Mouse (Mus musculus): Measurements from ENCODE around the gene Fbxw8. TPM values are rescaled to one million over a fixed set of nuclear protein-coding genes. Genes with fewer than 3 reads are reported as not detected.

Fbxw8 gene
- polyA plus RNA-seq, 1 experiment from 2014 or later, result 27.7 TPM

DNA sequence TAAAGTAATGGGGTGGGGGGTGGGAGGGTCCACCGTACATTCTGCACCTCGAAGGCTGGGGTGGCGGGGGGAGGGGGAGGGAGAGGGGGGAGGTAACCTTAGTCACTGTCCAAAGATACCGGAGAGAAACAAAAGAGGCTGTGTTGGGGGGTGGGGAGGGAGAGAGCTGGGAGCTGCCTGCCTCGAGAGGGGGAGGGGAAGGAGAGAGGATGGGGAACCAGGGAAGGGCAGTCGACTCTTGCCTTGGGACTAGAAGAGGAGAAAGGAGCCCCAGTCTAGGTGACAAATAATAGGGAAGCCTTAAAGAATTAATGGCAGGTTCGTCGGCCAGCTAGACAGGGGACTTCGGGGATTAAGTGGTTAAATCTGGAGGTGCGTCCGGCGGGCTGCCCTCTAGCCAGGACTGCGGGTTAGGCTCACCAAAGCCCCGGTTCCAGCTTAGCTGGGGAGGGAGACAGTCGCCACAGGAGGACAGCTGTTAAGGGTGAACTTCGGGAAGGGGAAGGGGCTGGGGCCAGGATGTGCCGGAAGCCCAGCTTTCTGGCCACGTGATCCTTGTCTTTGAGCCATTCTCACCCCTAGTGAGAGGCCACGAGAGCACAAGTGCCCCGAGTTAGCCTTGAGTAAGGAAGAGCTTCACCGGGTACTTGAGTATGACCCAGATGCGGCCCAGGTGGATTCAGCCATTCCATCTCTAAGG lies 19.2 kb upstream of the Fbxw8 start:
- 0 out of 2 replicates have a peak, but pooled peaks cover 4% of the 10 kb centered on the region for H3K9me3 ChIP-seq (replicated peaks)
- no peak overlapping the region for H3K9ac ChIP-seq
- H3K4me1 ChIP-seq, result peaks cover 31% of the 10 kb centered on the region
- ATAC-seq (ENCODE audit: insufficient number of reproducible peaks, low FRiP score, low TSS enrichment, low read depth), result no peak
- H3K4me2 ChIP-seq (replicated peaks), result peak overlapping the region; percentile 38
- H3K27ac ChIP-seq (replicated peaks), result no peak overlapping the region
- peak overlapping the region; percentile 20; the same call in 1 of the 2 replicates for H3K4me3 ChIP-seq (replicated peaks)
- H3K27me3 ChIP-seq, result peaks cover 57% of the 10 kb centered on the region
- H3K36me3 ChIP-seq, result no peaks in the 10 kb centered on the region
- WGBS, result 1% methylated on average over 21 of the region's 22 CpGs

DNA sequence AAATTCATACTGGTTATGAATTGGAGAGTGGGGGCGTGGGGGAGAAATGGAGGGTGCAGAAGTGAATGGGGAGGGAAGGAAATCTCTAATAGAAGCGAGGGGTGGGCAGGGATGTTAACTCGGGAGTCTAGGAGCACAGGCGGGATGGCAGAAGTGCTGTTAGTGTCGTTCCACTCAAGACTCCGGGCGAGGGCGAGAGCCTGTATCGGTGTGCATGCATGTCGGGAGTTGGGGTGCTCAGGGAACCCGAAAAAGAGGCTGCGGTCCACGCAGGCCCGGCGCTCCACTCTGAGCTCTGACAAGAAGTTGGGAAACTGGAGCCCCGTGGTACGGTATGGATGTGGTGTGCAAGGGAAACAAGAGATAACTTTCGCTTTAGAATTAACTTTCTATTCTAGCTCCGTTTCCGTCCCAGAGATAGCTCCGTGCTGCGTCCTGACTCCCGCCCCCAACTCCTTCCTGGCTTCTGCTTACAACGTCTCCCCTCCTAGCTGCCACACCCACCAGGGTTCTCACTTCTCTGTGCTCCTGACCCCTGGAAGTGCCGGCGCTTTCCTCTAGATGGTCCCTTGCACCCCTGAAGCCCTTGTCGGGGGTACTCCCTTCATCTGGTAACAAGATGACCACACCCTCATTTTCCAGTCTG lies 16.9 kb upstream of the Fbxw8 start:
- 0 out of 2 replicates have a peak, but pooled peaks cover 4% of the 10 kb centered on the region for H3K9me3 ChIP-seq (replicated peaks)
- peak overlapping the region; percentile 40 for H3K4me3 ChIP-seq (replicated peaks)
- ATAC-seq (ENCODE audit: insufficient number of reproducible peaks, low FRiP score, low TSS enrichment, low read depth), result no peak
- H3K4me2 ChIP-seq (replicated peaks), result peak overlapping the region; percentile 69
- H3K4me1 ChIP-seq, result peaks cover 36% of the 10 kb centered on the region
- H3K27me3 ChIP-seq, result peaks cover 79% of the 10 kb centered on the region
- H3K27ac ChIP-seq (replicated peaks), result no peak overlapping the region
- H3K9ac ChIP-seq, result no peak overlapping the region
- WGBS, result under 1% methylated on average over 27 of the region's 27 CpGs
- H3K36me3 ChIP-seq, result no peaks in the 10 kb centered on the region

DNA sequence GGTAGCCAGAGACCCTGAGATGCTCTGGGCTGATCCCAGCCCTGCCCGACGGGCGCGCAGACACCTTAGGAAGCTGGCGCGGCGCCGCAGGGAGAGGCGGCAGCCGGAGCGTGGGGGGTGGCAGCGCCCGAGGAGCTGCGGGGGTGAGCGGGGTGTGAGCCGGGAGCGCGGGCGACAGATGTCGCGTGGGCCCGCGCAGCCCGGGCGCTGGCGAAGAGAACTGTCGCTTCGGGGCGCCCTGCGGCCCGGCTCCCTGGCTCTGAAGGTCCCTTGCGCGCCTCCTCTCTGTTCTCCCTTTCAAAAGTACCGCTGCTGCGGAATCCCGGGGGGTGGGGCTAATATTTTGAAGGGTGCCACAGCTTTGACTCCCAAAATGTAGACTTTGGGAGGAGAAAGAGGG lies 16.4 kb upstream of the Fbxw8 start:
- H3K4me3 ChIP-seq (replicated peaks), result peak overlapping the region; percentile 40
- peaks cover 36% of the 10 kb centered on the region for H3K4me1 ChIP-seq
- under 1% methylated on average over 36 of the region's 36 CpGs for WGBS
- H3K27ac ChIP-seq (replicated peaks), result no peak overlapping the region
- H3K27me3 ChIP-seq, result peaks cover 80% of the 10 kb centered on the region
- H3K9me3 ChIP-seq (replicated peaks), result 0 out of 2 replicates have a peak, but pooled peaks cover 4% of the 10 kb centered on the region
- ATAC-seq (ENCODE audit: insufficient number of reproducible peaks, low FRiP score, low TSS enrichment, low read depth), result no peak
- no peak overlapping the region for H3K9ac ChIP-seq
- peak overlapping the region; percentile 69 for H3K4me2 ChIP-seq (replicated peaks)
- no peaks in the 10 kb centered on the region for H3K36me3 ChIP-seq

DNA sequence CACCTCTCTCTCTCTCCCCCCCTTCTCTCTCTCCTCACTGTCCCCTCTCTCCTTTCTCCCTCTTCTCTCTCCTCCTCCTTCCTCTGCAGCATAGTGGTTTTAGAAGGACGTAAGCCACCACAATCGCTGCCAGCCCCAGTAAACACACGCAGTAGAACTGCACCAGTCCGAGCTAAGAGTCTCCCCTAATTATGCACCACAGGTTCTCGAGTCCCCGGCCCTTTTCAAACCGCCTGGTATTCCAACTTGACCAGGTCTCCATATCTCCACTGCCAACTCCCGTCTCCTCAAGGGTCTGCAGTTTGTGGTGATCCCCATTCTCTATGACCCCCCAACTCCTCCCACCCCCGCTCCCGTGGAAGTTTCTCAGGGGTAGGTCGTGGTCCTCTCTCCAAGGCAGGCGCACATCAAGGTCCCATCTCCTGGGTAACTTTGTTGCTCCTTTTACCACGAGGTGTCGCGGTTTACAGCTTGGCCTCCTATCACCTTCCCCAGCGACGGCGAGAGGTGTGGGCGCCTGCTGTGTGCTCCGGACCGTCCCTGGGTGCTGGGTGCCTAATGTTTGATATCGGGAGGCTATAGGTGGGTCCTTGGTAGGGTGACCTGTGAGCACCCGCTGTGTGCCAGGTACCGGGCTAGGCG lies 15.7 kb upstream of the Fbxw8 start:
- no peak overlapping the region for H3K9ac ChIP-seq
- under 1% methylated on average over 25 of the region's 25 CpGs for WGBS
- peak overlapping the region; percentile 69 for H3K4me2 ChIP-seq (replicated peaks)

DNA sequence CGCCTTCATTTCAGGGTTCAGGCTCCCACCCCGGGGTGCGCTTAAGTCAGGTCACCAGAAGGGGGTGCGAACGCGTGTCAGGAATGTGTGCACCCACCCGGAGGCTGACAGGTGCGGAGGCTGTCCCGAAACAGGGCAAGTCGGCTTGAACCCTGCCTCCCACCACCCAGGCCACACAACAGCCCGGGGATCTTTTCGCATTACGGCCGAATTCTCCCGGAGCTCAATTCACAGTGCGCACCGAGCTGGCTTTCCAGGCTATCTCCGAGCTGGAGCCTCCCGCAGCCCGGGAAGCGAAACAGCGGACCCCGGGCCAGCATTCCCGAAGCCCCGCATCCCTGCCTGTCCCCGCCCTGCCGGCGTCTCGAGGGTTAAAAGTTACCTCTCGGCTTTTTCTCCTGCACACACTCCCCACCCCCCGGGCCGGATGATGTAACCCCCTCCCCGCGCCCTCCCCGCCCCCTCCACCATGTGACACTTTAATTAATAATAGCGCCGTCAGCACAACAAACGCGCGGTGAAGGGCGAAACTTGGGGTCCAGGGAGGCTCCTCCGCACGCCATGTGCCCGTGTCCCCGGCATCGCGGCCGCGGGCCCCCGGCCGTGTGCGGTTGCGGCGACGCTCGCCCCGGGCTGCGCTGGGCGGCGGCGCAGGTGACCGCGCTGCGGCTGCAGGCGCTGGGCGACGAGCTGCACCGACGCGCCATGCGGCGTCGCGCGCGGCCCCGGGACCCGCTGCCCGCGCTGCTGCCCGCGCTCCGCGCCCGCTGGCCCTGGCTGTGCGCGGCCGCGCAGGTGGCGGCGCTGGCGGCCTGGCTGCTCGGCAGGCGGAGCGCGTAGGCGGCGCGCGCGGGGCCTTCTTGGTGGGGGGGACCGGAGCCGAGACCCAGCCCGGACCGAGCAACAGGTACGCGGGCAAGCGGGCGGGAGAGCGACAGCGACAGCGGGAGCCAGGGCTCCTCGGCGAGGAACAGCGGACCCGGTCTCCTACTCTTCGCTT lies 14.3 kb upstream of the Fbxw8 start:
- Histone ChIP-seq H3K9ac (peak overlapping the region; percentile 28), H3K36me3 (no peaks in the 10 kb centered on the region), H3K4me1 (peaks cover 34% of the 10 kb centered on the region), H3K4me3 (replicated peaks) (peak overlapping the region; percentile 50), H3K9me3 (replicated peaks) (no peaks in the 10 kb centered on the region), H3K27me3 (peaks cover 88% of the 10 kb centered on the region), H3K4me2 (replicated peaks) (peak overlapping the region; percentile 100), H3K27ac (replicated peaks) (no peak overlapping the region)
- WGBS, result under 1% methylated on average over 107 of the region's 117 CpGs
- no peak; the same call in 1 of the 2 replicates for ATAC-seq (ENCODE audit: insufficient number of reproducible peaks, low FRiP score, low TSS enrichment, low read depth)

More for the DNA sequence above, 15.7 kb upstream of the Fbxw8 start:
- Histone ChIP-seq H3K27me3 (peaks cover 85% of the 10 kb centered on the region), H3K4me3 (replicated peaks) (peak overlapping the region; percentile 40), H3K9me3 (replicated peaks) (0 out of 2 replicates have a peak, but pooled peaks cover 4% of the 10 kb centered on the region), H3K36me3 (no peaks in the 10 kb centered on the region), H3K4me1 (peaks cover 36% of the 10 kb centered on the region), H3K27ac (replicated peaks) (no peak overlapping the region)
- no peak for ATAC-seq (ENCODE audit: insufficient number of reproducible peaks, low FRiP score, low TSS enrichment, low read depth)

DNA sequence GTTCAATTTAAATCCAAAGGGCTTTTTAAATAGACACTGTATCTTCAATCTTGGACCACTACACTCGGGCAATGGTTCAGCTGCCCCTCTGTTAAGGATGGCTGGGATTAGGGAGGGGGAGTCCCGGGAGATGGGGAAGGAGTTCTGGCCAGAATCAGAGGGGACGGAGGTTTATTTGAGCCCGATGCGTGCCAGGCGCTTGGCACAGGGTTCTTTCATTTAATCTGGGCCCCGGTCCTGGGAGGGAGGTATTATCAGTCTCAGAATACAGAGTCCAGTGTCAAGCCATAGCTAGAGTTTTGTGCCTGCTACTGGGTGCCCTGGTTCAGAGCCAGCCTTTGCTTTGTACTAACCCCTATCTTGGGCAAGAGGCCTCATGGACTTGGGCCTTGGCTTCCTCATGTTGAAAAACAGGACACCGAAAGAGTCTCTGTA lies 12.3 kb upstream of the Fbxw8 start:
- H3K4me3 ChIP-seq (replicated peaks), result no peak overlapping the region
- no peaks in the 10 kb centered on the region for H3K9me3 ChIP-seq (replicated peaks)
- H3K4me1 ChIP-seq, result peaks cover 29% of the 10 kb centered on the region
- H3K9ac ChIP-seq, result no peak overlapping the region
- 62% methylated on average over 8 of the region's 8 CpGs for WGBS
- ATAC-seq (ENCODE audit: insufficient number of reproducible peaks, low FRiP score, low TSS enrichment, low read depth), result no peak
- no peak overlapping the region for H3K27ac ChIP-seq (replicated peaks)
- peaks cover 87% of the 10 kb centered on the region for H3K27me3 ChIP-seq
- no peaks in the 10 kb centered on the region for H3K36me3 ChIP-seq
- no peak overlapping the region for H3K4me2 ChIP-seq (replicated peaks)

DNA sequence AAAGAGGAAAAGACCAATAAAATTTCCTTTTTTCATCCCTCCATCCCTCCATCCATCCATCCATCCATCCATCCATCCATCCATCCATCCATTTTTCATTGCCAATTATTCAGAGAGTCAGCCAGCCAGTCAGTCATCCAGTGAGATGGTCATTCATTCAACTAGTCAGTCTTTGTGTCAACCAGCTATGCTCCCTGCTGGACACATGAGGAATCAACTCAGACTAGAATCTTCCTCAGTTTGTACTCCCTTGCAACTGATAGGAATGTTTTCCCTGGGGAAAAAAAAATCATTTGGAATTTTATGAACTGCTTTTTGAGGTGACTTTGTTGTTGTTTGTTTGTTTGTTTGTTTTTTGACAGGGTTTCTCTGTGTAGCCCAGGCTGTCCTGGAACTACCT lies 10.2 kb upstream of the Fbxw8 start:
- H3K4me2 ChIP-seq (replicated peaks), result no peak overlapping the region
- no peak overlapping the region for H3K27ac ChIP-seq (replicated peaks)
- H3K9ac ChIP-seq, result no peak overlapping the region
- peaks cover 12% of the 10 kb centered on the region for H3K4me1 ChIP-seq
- no peaks in the 10 kb centered on the region for H3K9me3 ChIP-seq (replicated peaks)
- H3K36me3 ChIP-seq, result no peaks in the 10 kb centered on the region
- peaks cover 82% of the 10 kb centered on the region for H3K27me3 ChIP-seq
- ATAC-seq (ENCODE audit: insufficient number of reproducible peaks, low FRiP score, low TSS enrichment, low read depth), result no peak
- H3K4me3 ChIP-seq (replicated peaks), result no peak overlapping the region

DNA sequence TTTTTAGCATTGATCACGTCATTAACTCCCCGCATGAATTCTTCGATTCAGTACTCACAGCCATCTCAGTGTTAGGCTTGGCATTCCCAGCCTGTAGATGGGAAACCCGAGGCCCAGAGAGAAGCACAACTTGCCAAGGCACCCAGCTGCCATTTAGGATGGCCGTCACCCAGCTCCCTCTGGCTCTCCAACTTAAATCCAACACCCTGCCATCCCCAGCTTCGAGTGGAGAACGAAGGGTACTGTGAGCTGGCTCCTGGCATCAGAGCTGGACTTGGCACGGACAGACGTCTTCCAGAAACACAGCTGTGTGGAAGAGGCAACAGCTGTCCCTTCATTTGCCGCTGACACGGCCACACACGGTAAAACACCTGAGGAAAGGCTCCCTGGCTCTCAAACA lies 9.3 kb upstream of the Fbxw8 start, which contains the start of gene Hrk:
TSS of gene Hrk (plus strand) at position 68 of the 400 bp plus-strand sequence.
- Histone ChIP-seq H3K9me3 (replicated peaks) (no peaks in the 10 kb centered on the region), H3K27ac (replicated peaks) (no peak within 1 kb of the TSS), H3K4me3 (replicated peaks) (no peak within 1 kb of the TSS), H3K36me3 (no peaks in the 10 kb centered on the region), H3K4me1 (peaks cover 6% of the 10 kb centered on the region), H3K9ac (no peak within 1 kb of the TSS), H3K27me3 (peaks cover 74% of the 10 kb centered on the region), H3K4me2 (replicated peaks) (no peak within 1 kb of the TSS)
- 62% methylated on average over 12 of the region's 12 CpGs for WGBS
- ATAC-seq (ENCODE audit: insufficient number of reproducible peaks, low FRiP score, low TSS enrichment, low read depth), result no peak

DNA sequence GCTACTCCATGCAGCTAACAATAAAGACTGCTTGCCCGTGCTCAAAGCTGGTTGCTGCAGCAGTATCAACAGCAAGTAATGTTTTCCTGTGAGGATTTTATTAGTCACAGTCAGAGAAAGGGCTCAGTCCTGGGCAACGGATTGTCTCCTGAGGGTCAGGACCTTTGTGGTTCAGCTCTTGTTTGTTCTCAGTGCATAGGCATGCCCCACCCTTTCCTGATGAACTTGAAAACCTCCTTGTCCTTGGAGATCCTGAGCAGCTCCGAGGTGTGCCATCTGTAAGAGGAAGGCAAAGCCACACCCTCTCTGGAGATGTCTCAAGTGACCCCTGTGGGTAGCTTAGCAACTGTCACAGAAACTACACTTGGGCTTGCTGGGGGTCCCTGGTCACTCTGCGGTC lies 5.4 kb upstream of the Fbxw8 start:
- Histone ChIP-seq H3K4me3 (replicated peaks) (no peak overlapping the region), H3K27me3 (peaks cover 47% of the 10 kb centered on the region), H3K4me2 (replicated peaks) (no peak overlapping the region), H3K27ac (replicated peaks) (no peak overlapping the region), H3K4me1 (no peaks in the 10 kb centered on the region), H3K36me3 (no peaks in the 10 kb centered on the region), H3K9ac (no peak overlapping the region), H3K9me3 (replicated peaks) (no peaks in the 10 kb centered on the region)
- 44% methylated on average over 4 of the region's 4 CpGs for WGBS
- ATAC-seq (ENCODE audit: insufficient number of reproducible peaks, low FRiP score, low TSS enrichment, low read depth), result no peak

DNA sequence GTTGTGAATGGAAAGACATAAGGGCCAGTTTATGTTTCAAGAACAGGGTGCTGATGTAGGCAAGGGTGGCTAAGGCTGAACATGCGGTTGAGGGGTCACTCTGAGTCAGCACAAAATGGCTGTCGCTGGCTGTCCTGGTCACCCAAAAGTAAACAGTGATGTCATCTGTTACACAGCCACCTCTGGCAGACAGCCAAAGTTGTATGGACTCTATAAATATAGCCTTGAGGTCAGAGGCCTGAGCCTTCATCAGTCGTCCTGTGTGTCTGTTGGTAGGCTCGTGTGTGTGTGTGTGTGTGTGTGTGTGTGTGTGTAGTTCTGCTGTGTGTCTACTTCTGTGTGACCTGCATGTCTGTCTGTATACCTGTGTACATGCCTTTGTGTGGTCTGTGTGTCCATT lies 1.7 kb upstream of the Fbxw8 start:
- 47% methylated on average over 4 of the region's 4 CpGs for WGBS
- no peaks in the 10 kb centered on the region for H3K9me3 ChIP-seq (replicated peaks)
- no peak overlapping the region for H3K9ac ChIP-seq
- H3K27ac ChIP-seq (replicated peaks), result no peak overlapping the region
- ATAC-seq (ENCODE audit: insufficient number of reproducible peaks, low FRiP score, low TSS enrichment, low read depth), result no peak
- no peak overlapping the region for H3K4me2 ChIP-seq (replicated peaks)
- H3K36me3 ChIP-seq, result 0 out of 2 replicates have a peak, but pooled peaks cover 5% of the 10 kb centered on the region
- peaks cover 12% of the 10 kb centered on the region for H3K27me3 ChIP-seq
- peaks cover 14% of the 10 kb centered on the region for H3K4me1 ChIP-seq
- no peak overlapping the region for H3K4me3 ChIP-seq (replicated peaks)
